Mouse (Mus musculus): ENCODE measurements around the gene Hist2h2ab. TPM values are rescaled to one million over a fixed set of nuclear protein-coding genes. Genes with fewer than 3 reads are reported as not detected.
A peak's percentile ranks its signal among the peaks of the same experiment; 100 is the strongest.

Gene Hist2h2ab
- total and polyA plus RNA-seq, 3 experiments, result 1.1 to 31.4 TPM; not detected in 1

GRCm38 (mm10) chr3:96236834-96237334 lies 17.2 kb downstream of the Hist2h2ab start:
- peak; percentile 38 for DNase-seq (ENCODE audit: extremely low read depth)
- in situ Hi-C loops (cut with MboI; ENCODE audit: low pct_ligation_motif_present, low pct_unique_long_range_greater_than_20kb, low sequenced_read_pairs) (no loop called here), dilution Hi-C loops (cut with MboI; ENCODE audit: extremely low pct_ligation_motif_present, extremely low pct_unique_long_range_greater_than_20kb, low sequenced_read_pairs) (no loop called here)
- H3K9ac ChIP-seq (ENCODE audit: insufficient read depth, low read depth), result peak overlapping the region; percentile 80
- no peak for TF ChIP-seq CHD1 (IDR thresholded peaks at IDR 0.05; ENCODE audit: low read depth, low read length)
- TF ChIP-seq PAX5 (IDR thresholded peaks at IDR 0.05; ENCODE audit: low read length), result no peak
- no peaks in the 10 kb centered on the region for H3K27me3 ChIP-seq (replicated peaks)
- no peaks in the 10 kb centered on the region for H3K79me2 ChIP-seq (replicated peaks; ENCODE audit: control insufficient read depth, extremely low read depth, insufficient read depth, poor library complexity, severe bottlenecking)
- H3K4me3 ChIP-seq (replicated peaks in 1 of 3; ENCODE audit: low read depth in 2 of 3, low read length in 2 of 3, poor library complexity in 1 of 3), result peak overlapping the region; percentile 55 to 84 (median 76)
- peak overlapping the region; percentile 31 for H3K4me2 ChIP-seq (ENCODE audit: insufficient read depth, low read depth, poor library complexity, severe bottlenecking)
- H3K36me3 ChIP-seq (replicated peaks in 1 of 2; ENCODE audit: control insufficient read depth in 1 of 2, insufficient read depth in 1 of 2, low read length in 1 of 2), result no peaks in the 10 kb centered on the region
- peak overlapping the region; percentile 92; the same call in 1 of the 2 replicates for H3K27ac ChIP-seq (ENCODE audit: insufficient read depth, low read depth)
- H3K4me1 ChIP-seq (ENCODE audit: control insufficient read depth in 1 of 2, insufficient read depth in 2 of 2), result peaks cover 2 to 49% of the 10 kb centered on the region in 2 experiments; a peak in 2 of 4 replicates
- no peaks in the 10 kb centered on the region for H3K9me3 ChIP-seq (replicated peaks; ENCODE audit: low read length)

- Histone ChIP-seq H3K36me3 (replicated peaks in 1 of 2; ENCODE audit: control insufficient read depth in 1 of 2, insufficient read depth in 1 of 2, low read length in 1 of 2) (no peaks in the 10 kb centered on the region), H3K27me3 (replicated peaks) (no peaks in the 10 kb centered on the region), H3K9ac (ENCODE audit: insufficient read depth, low read depth) (peak overlapping the region; percentile 80), H3K9me3 (replicated peaks; ENCODE audit: low read length) (no peaks in the 10 kb centered on the region), H3K79me2 (replicated peaks; ENCODE audit: control insufficient read depth, extremely low read depth, insufficient read depth, poor library complexity, severe bottlenecking) (no peaks in the 10 kb centered on the region), H3K27ac (ENCODE audit: insufficient read depth, low read depth) (peak overlapping the region; percentile 92), H3K4me3 (replicated peaks in 1 of 3; ENCODE audit: low read depth in 2 of 3, low read length in 2 of 3, poor library complexity in 1 of 3) (peak overlapping the region; percentile 55 to 84 (median 76)), H3K4me1 (ENCODE audit: control insufficient read depth in 1 of 2, insufficient read depth in 2 of 2) (peaks cover 2 to 48% of the 10 kb centered on the region in 2 experiments; a peak in 2 of 4 replicates), H3K4me2 (ENCODE audit: insufficient read depth, low read depth, poor library complexity, severe bottlenecking) (peak overlapping the region; percentile 31)
- in situ Hi-C loops (cut with MboI; ENCODE audit: low pct_ligation_motif_present, low pct_unique_long_range_greater_than_20kb, low sequenced_read_pairs) (no loop called here), dilution Hi-C loops (cut with MboI; ENCODE audit: extremely low pct_ligation_motif_present, extremely low pct_unique_long_range_greater_than_20kb, low sequenced_read_pairs) (no loop called here)
- TF ChIP-seq NELFE (IDR thresholded peaks at IDR 0.05; ENCODE audit: low read depth, low read length) (no peak), EP300 (IDR thresholded peaks at IDR 0.05; ENCODE audit: low read length) (0 out of 2 replicates have a peak, but pooled peaks have one; percentile 36), ELF1 (IDR thresholded peaks at IDR 0.05; ENCODE audit: low read depth, low read length) (0 out of 2 replicates have a peak, but pooled peaks have one; percentile 9), UBTF (IDR thresholded peaks at IDR 0.05; ENCODE audit: low read depth, low read length) (no peak), MEF2A (IDR thresholded peaks at IDR 0.05; ENCODE audit: borderline replicate concordance, low read depth, low read length) (peak; percentile 15; the same call in 1 of the 2 replicates), TCF12 (IDR thresholded peaks at IDR 0.05; ENCODE audit: low read depth, low read length) (no peak), KAT2A (IDR thresholded peaks at IDR 0.05; ENCODE audit: insufficient replicate concordance, low read length) (0 out of 2 replicates have a peak, but pooled peaks have one; percentile 18), ZNF384 (IDR thresholded peaks at IDR 0.05; ENCODE audit: low read depth, low read length) (no peak), ETS1 (conservative IDR thresholded peaks at IDR 0.05; ENCODE audit: low read depth, low read length) (peak; percentile 21; the same call in 1 of the 2 replicates), MAFK (IDR thresholded peaks at IDR 0.05; ENCODE audit: insufficient replicate concordance, low read length) (0 out of 2 replicates have a peak, but pooled peaks have one; percentile 8)
- DNase-seq (ENCODE audit: extremely low read depth), result peak; percentile 62
Measured at GRCm38 (mm10) chr3:96237335-96237903, 17.8 kb downstream of the Hist2h2ab start.

Measured in CH12.LX (cell line).